Mouse (Mus musculus): ENCODE data around the gene Hrk.

The Hrk gene

GRCm38 (mm10) chr5:118223142-118223757 lies 58.8 kb downstream of the Hrk start:
- DNase-seq (ENCODE audit: low spot score in 2 of 2): no peak

GRCm38 (mm10) chr5:118230071-118230611 lies 65.7 kb downstream of the Hrk start:
- no peak for DNase-seq (ENCODE audit: low spot score in 2 of 2)

GRCm38 (mm10) chr5:118236891-118237290 lies 72.4 kb downstream of the Hrk start:
- no peak for DNase-seq (ENCODE audit: low spot score in 2 of 2)

Measured in right cerebral cortex, postnatal 10 days (tissue).